8 mouse cellular contexts compared by ENCODE assay signal in genomic region chr13:54749061-54749863, GRCm38 (mm10). TPM values are rescaled to one million over a fixed set of nuclear protein-coding genes. Genes with fewer than 3 reads are reported as not detected.
DNase-seq lines count a peak whose midpoint lies in the region; ATAC-seq and TF ChIP-seq lines count a peak whose summit lies in the region.

No protein-coding gene starts in this region.

- peak overlapping the region; percentile 94 for H3K4me2 ChIP-seq in limb, embryonic 15.5 days
- peak overlapping the region; percentile 73 for H3K4me2 ChIP-seq in neural tube, embryonic 15.5 days

- H3K4me3 ChIP-seq in cortical plate, adult 2 months (ENCODE audit: insufficient read depth, low read length) = peak overlapping the region; percentile 89
- H3K4me3 ChIP-seq in hindbrain, embryonic 10.5 days = peak overlapping the region; percentile 66
- peak overlapping the region; percentile 53 for H3K4me3 ChIP-seq in limb, embryonic 15.5 days
- H3K4me3 ChIP-seq in neural tube, embryonic 15.5 days (replicated peaks) = peak overlapping the region; percentile 62

- WGBS in hindbrain, embryonic 10.5 days = 2% methylated on average over 86 of the region's 100 CpGs
- WGBS in limb, embryonic 15.5 days = 3% methylated on average over 67 of the region's 100 CpGs
- 2% methylated on average over 35 of the region's 100 CpGs for WGBS in neural tube, embryonic 15.5 days

- H3K27me3 ChIP-seq in hindbrain, embryonic 10.5 days (ENCODE audit: insufficient read depth, poor library complexity, severe bottlenecking) = peaks cover 84% of the 10 kb centered on the region
- H3K27me3 ChIP-seq in limb, embryonic 15.5 days = peaks cover 67% of the 10 kb centered on the region
- peaks cover 4% of the 10 kb centered on the region; the same call in 1 of the 2 replicates for H3K27me3 ChIP-seq in neural tube, embryonic 15.5 days (replicated peaks)

- no peak for TF ChIP-seq CTCF in cortical plate, adult 2 months (IDR thresholded peaks at IDR 0.05; ENCODE audit: extremely low read depth, insufficient read depth, low read length)

- peak; percentile 55; the same call in 1 of the 2 replicates for ATAC-seq in limb, embryonic 15.5 days (ENCODE audit: insufficient number of reproducible peaks, low FRiP score, low TSS enrichment, low read depth)
- ATAC-seq in neural tube, embryonic 15.5 days (ENCODE audit: low FRiP score) = peak; percentile 90

- DNase-seq in kidney, adult 18-20 months = peak; percentile 27
- no peak for DNase-seq in kidney, adult 11 months
- DNase-seq in adrenal gland, adult 18-20 months (ENCODE audit: low spot score in 2 of 2) = peak; percentile 25 to 26
- peak; percentile 71 for DNase-seq in hindbrain, embryonic 10.5 days (ENCODE audit: low spot score)
- DNase-seq in urinary bladder, adult 2 months (ENCODE audit: low spot score) = no peak

- peaks cover 9% of the 10 kb centered on the region; the same call in 1 of the 2 replicates for H3K36me3 ChIP-seq in hindbrain, embryonic 10.5 days
- no peaks in the 10 kb centered on the region for H3K36me3 ChIP-seq in limb, embryonic 15.5 days
- no peaks in the 10 kb centered on the region for H3K36me3 ChIP-seq in neural tube, embryonic 15.5 days

- H3K9ac ChIP-seq in limb, embryonic 15.5 days = no peak overlapping the region
- H3K9ac ChIP-seq in neural tube, embryonic 15.5 days (replicated peaks) = peak overlapping the region; percentile 74

- TF ChIP-seq POLR2A in cortical plate, adult 2 months (IDR thresholded peaks at IDR 0.05; ENCODE audit: extremely low read depth, insufficient read depth, low read length) = no peak

- peak overlapping the region; percentile 72 for H3K27ac ChIP-seq in cortical plate, adult 2 months (ENCODE audit: insufficient read depth, low read length)
- H3K27ac ChIP-seq in hindbrain, embryonic 10.5 days = peak overlapping the region; percentile 88
- no peak overlapping the region for H3K27ac ChIP-seq in limb, embryonic 15.5 days
- H3K27ac ChIP-seq in neural tube, embryonic 15.5 days (replicated peaks) = peak overlapping the region; percentile 91

- H3K9me3 ChIP-seq in hindbrain, embryonic 10.5 days = no peaks in the 10 kb centered on the region
- no peaks in the 10 kb centered on the region for H3K9me3 ChIP-seq in limb, embryonic 15.5 days
- no peaks in the 10 kb centered on the region for H3K9me3 ChIP-seq in neural tube, embryonic 15.5 days (replicated peaks)

- peaks cover 33% of the 10 kb centered on the region for H3K4me1 ChIP-seq in cortical plate, adult 2 months (ENCODE audit: control insufficient read depth, insufficient read depth, low read length)
- H3K4me1 ChIP-seq in hindbrain, embryonic 10.5 days (replicated peaks) = peaks cover 47% of the 10 kb centered on the region
- peaks cover 11% of the 10 kb centered on the region for H3K4me1 ChIP-seq in limb, embryonic 15.5 days
- peaks cover 73% of the 10 kb centered on the region for H3K4me1 ChIP-seq in neural tube, embryonic 15.5 days

RNA-seq across cellular contexts. Expression of gene Gprin1, which starts 0.4 kb away (rescaled TPM):
- 1 to 10 TPM; 2.5 to 3.2 TPM for total RNA-seq in adrenal gland, adult 18-20 months (2021)
- polyA plus RNA-seq in cortical plate, adult 2 months (2012; rRNA removed) = 57.2 and 62.1 TPM in 2 replicates
- polyA plus RNA-seq in hindbrain, embryonic 10.5 days (2016; fragmentation: Nextera tagmentation; extraction: Ambion mirVana) = 1.2 and 2.5 TPM in 2 replicates
- polyA plus RNA-seq in limb, embryonic 15.5 days (2015; fragmentation: Nextera tagmentation; extraction: Ambion mirVana) = 0.15 and 0.20 TPM in 2 replicates
- polyA plus RNA-seq in neural tube, embryonic 15.5 days (2015; fragmentation: Nextera tagmentation; extraction: Ambion mirVana) = 10.3 and 21.6 TPM in 2 replicates
- 0.07 and 0.10 TPM in 2 replicates for polyA plus RNA-seq in urinary bladder, adult 2 months (2012; rRNA removed)

RNA-seq across cellular contexts. Expression of gene Sncb, which starts 17.1 kb away (rescaled TPM):
- total RNA-seq in adrenal gland, adult 18-20 months (2021) = 1 to 10 TPM; 1.8 to 3.3 TPM
- 734 and 773 TPM in 2 replicates for polyA plus RNA-seq in cortical plate, adult 2 months (2012; rRNA removed)
- 2.3 and 2.4 TPM in 2 replicates for polyA plus RNA-seq in hindbrain, embryonic 10.5 days (2016; fragmentation: Nextera tagmentation; extraction: Ambion mirVana)
- 0.12 and 0.49 TPM in 2 replicates for polyA plus RNA-seq in limb, embryonic 15.5 days (2015; fragmentation: Nextera tagmentation; extraction: Ambion mirVana)
- 110 and 122 TPM in 2 replicates for polyA plus RNA-seq in neural tube, embryonic 15.5 days (2015; fragmentation: Nextera tagmentation; extraction: Ambion mirVana)
- polyA plus RNA-seq in urinary bladder, adult 2 months (2012; rRNA removed) = 0.08 and 0.18 TPM in 2 replicates

RNA-seq across cellular contexts. Expression of gene Eif4e1b, which starts 34.5 kb away (rescaled TPM):
- total RNA-seq in adrenal gland, adult 18-20 months (2021) = not detected
- not detected in 2 replicates for polyA plus RNA-seq in cortical plate, adult 2 months (2012; rRNA removed)
- polyA plus RNA-seq in hindbrain, embryonic 10.5 days (2016; fragmentation: Nextera tagmentation; extraction: Ambion mirVana) = not detected in 2 replicates
- not detected in 2 replicates for polyA plus RNA-seq in limb, embryonic 15.5 days (2015; fragmentation: Nextera tagmentation; extraction: Ambion mirVana)
- not detected in 2 replicates for polyA plus RNA-seq in neural tube, embryonic 15.5 days (2015; fragmentation: Nextera tagmentation; extraction: Ambion mirVana)
- 0.21 and 0.34 TPM in 2 replicates for polyA plus RNA-seq in urinary bladder, adult 2 months (2012; rRNA removed)

RNA-seq across cellular contexts. Expression of gene Tspan17, which starts 39.9 kb away (rescaled TPM):
- total RNA-seq in adrenal gland, adult 18-20 months (2021) = 10 to 100 TPM; 32.6 to 46.1 TPM
- polyA plus RNA-seq in cortical plate, adult 2 months (2012; rRNA removed) = 75.7 and 78.9 TPM in 2 replicates
- polyA plus RNA-seq in hindbrain, embryonic 10.5 days (2016; fragmentation: Nextera tagmentation; extraction: Ambion mirVana) = 12.3 and 26.5 TPM in 2 replicates
- polyA plus RNA-seq in limb, embryonic 15.5 days (2015; fragmentation: Nextera tagmentation; extraction: Ambion mirVana) = 7.8 and 8.0 TPM in 2 replicates
- 112 and 137 TPM in 2 replicates for polyA plus RNA-seq in neural tube, embryonic 15.5 days (2015; fragmentation: Nextera tagmentation; extraction: Ambion mirVana)
- 33.0 and 37.0 TPM in 2 replicates for polyA plus RNA-seq in urinary bladder, adult 2 months (2012; rRNA removed)

RNA-seq across cellular contexts. Expression of gene Cdhr2, which starts 48.0 kb away (rescaled TPM):
- under 1 TPM in 1 of 2 experiments, not detected in 1; 0.17 TPM for total RNA-seq in adrenal gland, adult 18-20 months (2021)
- 0.25 and 0.29 TPM in 2 replicates for polyA plus RNA-seq in cortical plate, adult 2 months (2012; rRNA removed)
- polyA plus RNA-seq in hindbrain, embryonic 10.5 days (2016; fragmentation: Nextera tagmentation; extraction: Ambion mirVana) = 0.07 and 0.15 TPM in 2 replicates
- not detected in 2 replicates for polyA plus RNA-seq in limb, embryonic 15.5 days (2015; fragmentation: Nextera tagmentation; extraction: Ambion mirVana)
- 0.22 and 1.4 TPM in 2 replicates for polyA plus RNA-seq in neural tube, embryonic 15.5 days (2015; fragmentation: Nextera tagmentation; extraction: Ambion mirVana)
- polyA plus RNA-seq in urinary bladder, adult 2 months (2012; rRNA removed) = 0.03 TPM in 2 replicates

Comparison
In these comparisons a context has a peak if more than half of its experiments do, and no peak if none do; other contexts are left out.
1. DNase-seq: peak in kidney, adult 18-20 months (single experiment), adrenal gland, adult 18-20 months (2 of 2) and hindbrain, embryonic 10.5 days (single experiment); none in kidney, adult 11 months (single experiment) and urinary bladder, adult 2 months (single experiment).
2. RNA of gene Sncb, which starts 17.1 kb away (polyA plus RNA-seq): 734 to 773 TPM in cortical plate, adult 2 months and 110 to 122 TPM in neural tube, embryonic 15.5 days; 2.3 to 2.4 TPM in hindbrain, embryonic 10.5 days, 0.12 to 0.49 TPM in limb, embryonic 15.5 days and 0.08 to 0.18 TPM in urinary bladder, adult 2 months; every median in the first group is over 10 times any median in the second.
3. Peak in every context shown above with its lines, with median percentiles within 50 percentile points of each other: H3K4me3 ChIP-seq.